Mouse (Mus musculus): ENCODE results near the gene Cnn2.

Cnn2 gene

DNA sequence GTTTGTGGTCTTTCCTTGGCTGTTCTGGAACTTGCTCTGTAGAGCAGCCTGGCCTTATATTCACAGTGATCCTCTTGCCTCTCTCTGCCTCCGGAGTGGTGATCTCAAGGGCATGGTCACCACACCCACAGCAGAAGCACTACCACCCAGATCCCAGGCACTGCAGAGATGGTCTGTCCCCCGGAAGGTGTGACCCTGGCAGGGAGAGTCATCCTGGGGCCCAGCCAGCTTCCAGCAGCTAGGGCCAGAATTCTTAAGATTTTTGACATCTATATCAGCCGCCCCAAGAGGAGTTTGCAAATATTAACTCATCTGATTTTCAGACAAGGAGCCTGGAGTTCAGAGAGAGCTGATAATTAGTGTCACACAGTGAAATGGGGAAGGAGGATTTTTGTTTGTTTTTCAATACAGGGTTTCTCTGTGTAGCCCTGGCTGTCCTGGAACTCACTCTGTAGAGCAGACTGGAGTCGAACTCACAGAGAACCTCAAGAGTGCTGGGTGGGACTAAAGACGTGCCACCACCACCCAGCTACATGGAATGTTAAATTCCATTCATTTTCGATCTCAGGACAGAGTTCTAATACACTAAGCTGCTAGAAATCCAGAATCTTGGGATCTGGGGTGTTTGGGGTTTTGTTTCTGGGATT, 2.0 kb upstream of the Cnn2 start:
- in situ Hi-C loops (cut with MboI; ENCODE audit: low pct_unique_long_range_greater_than_20kb in 1 of 2, low sequenced_read_pairs in 2 of 2, unreplicated experiment in 1 of 2), result loop anchor here in 1 of 2 experiments (5.0 kb wide), 1 partner anchor 126 kb away; no protein-coding TSS in a partner anchor

DNA sequence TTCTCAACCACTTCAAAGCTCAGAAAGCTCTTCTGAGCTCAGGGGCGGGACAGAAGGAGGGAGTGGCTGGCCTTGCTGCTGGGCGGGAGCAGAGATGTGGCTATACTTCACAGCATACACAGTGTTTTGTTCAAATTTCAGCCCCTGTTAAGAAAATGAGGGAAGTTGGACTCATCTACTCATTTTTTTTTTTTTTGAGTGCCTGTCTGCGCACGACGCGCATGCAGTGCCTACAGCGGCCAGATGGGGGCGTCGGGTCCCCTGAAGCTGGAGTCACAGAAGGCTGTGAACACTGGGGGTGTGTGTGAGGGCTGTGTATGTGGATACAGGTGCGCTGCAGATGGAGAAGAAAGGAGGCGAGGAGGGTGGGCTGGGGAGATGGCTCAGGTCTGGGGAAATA, 1.4 kb upstream of the Cnn2 start:
- in situ Hi-C loops (cut with MboI; ENCODE audit: low pct_unique_long_range_greater_than_20kb in 1 of 2, low sequenced_read_pairs in 2 of 2, unreplicated experiment in 1 of 2), result loop anchor here in 1 of 2 experiments (5.0 kb wide), 1 partner anchor 125 kb away; no protein-coding TSS in a partner anchor

DNA sequence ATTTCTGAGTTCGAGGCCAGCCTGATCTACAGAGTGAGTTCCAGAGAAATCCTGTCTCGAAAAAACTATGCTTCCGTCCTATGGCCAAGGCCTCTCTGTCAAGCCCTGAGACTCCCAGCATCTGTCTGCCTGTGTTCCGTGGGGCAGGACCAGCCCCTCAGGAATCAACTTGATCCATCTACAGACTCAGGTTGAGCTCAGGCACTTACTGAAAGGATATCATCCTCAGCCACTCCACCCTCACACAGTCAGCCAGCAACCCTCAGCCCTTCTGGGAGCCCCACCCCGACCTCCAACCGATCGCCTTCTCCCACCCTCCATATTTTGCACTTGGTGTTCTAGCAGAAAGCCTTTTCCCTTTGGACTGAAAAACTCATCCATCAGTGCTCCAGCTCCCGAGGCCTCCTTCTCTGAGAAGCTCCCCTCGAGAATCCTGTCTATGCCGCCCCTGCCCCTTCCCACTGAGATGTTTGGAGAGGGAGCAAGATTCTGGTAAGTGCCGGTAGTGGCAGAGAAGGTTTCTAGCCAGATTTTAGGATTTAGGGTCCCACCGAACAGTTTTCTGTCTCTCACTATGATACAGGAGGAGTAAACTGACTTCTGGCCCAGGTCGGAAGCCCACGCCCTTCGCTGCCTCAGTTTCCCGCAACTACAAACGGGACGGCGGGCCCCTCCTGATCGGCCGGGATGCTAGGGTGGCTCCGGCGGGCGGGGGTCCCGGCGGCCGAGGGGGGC, 446 bp upstream of the Cnn2 start:
- in situ Hi-C loops (cut with MboI; ENCODE audit: low pct_unique_long_range_greater_than_20kb in 1 of 2, low sequenced_read_pairs in 2 of 2, unreplicated experiment in 1 of 2), result loop anchor here in 1 of 2 experiments (5.0 kb wide), 1 partner anchor 124 kb away; no protein-coding TSS in a partner anchor

DNA sequence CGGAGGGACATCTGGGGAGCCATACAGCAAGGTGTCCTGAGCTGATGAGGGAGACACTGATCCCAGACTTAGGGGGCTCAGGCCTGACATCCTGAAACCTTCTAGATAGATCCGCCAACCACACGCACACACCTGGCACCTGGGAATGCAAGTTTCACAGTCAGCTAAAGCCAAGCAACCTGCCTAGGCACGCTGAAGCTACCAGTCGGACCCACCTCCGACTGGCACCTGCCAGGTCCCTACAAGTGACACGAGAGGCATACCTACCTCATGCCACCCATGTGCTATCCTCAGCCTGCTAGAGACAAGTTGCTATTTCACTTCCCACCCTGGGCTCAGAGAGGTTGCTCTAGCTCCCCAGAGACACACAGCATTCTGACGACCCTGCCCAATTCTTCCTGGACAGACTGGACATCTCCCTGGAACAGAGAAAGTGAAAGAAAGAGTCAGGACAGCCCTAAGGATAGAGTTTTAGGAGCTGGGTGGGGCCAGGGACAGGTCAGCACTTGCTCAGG, 945 bp downstream of the Cnn2 start:
- in situ Hi-C loops (cut with MboI; ENCODE audit: low pct_unique_long_range_greater_than_20kb in 1 of 2, low sequenced_read_pairs in 2 of 2, unreplicated experiment in 1 of 2), result loop anchor here in 1 of 2 experiments (5.0 kb wide), 1 partner anchor 123 kb away; no protein-coding TSS in a partner anchor

DNA sequence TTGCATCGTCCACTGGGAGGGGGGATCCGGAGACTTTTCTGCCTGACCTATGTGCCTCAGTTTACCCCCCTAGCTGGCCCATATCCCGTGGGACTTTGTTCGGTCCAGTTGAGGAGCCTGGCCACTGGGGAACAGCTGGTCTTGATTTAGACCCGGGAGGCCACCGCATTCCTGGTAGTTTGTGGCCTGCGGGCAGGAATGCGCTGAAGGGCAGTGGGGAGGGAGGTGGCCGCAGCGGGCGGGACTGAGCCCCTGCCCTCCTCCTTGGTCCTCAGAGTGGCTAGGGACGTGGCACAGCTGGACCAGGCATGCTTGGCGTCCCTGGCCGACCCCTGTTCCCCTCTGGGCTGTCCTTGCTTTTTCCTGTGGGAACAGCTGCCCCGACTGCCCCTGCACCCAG, 1.5 kb downstream of the Cnn2 start:
- in situ Hi-C loops (cut with MboI; ENCODE audit: low pct_unique_long_range_greater_than_20kb in 1 of 2, low sequenced_read_pairs in 2 of 2, unreplicated experiment in 1 of 2), result loop anchor here in 1 of 2 experiments (5.0 kb wide), 1 partner anchor 122 kb away; no protein-coding TSS in a partner anchor

DNA sequence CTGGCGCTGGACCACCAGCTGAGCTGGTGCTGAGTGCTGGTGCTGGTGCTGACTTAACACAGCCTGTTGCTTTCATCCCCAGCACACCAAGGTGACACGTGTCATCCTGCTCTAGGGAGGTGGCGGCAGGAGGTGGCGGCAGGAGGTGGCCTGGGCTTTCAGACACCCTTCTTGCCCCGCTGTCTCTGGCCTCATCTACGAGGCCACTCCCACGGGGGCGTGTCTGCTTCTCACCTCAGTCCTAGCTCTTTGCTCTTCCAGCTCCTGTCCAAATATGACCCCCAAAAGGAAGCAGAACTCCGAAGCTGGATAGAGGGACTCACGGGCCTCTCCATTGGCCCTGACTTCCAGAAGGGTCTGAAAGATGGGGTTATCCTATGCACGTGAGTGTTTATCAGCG, 2.7 kb downstream of the Cnn2 start:
- in situ Hi-C loops (cut with MboI; ENCODE audit: low pct_unique_long_range_greater_than_20kb in 1 of 2, low sequenced_read_pairs in 2 of 2, unreplicated experiment in 1 of 2), result no loop called here

DNA sequence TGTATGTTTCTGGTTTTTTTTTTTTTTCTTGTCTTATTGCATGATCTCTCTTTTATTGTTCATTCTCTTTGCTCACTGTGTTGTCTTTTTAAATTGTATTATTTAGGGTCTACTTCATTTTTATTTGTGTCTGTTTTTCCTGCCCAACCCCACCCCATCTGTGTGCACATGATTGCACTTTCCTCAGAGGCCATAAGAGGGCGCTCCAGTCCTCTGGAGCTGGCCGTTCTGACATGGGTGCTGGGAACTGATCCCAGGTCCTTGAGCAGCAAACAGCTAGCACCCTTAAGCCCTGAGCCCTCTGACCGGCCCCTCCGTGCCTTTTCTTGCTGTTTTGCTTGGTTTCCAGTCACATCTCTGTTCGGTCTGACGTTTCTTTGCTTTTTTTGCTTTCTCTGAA, 3.2 kb downstream of the Cnn2 start:
- in situ Hi-C loops (cut with MboI; ENCODE audit: low pct_unique_long_range_greater_than_20kb in 1 of 2, low sequenced_read_pairs in 2 of 2, unreplicated experiment in 1 of 2), result no loop called here

DNA sequence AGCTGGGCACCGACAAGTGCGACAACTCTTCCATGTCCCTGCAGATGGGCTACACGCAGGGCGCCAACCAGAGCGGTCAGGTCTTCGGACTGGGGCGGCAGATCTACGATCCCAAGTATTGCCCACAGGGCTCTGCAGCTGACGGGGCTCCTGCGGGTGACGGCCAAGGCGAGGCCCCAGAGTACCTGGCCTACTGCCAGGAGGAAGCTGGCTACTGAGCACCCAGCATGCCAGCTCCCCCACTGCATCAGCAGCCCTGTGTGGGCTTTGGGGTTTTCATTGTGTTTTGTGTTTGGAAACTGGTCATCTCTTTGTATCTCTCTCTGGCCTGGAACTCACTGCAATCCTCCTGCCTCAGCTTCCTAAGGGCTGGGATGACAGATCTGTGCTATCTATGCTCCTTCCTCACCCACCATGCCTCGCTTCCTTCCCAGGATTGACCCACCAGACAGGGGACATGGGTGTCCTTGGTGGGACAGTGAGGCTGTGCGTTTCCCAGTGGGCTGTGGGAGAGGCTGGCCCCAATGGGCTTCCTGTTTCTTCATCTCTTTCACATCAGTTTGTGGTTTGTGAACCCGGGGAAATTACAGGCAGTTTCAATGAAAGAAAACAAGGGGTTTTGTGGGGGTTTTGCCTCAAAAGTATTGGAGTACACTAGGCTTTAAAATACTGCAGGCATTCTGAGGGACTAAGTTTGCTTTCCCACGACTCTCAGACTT, 6.2 kb downstream of the Cnn2 start:
- in situ Hi-C loops (cut with MboI; ENCODE audit: low pct_unique_long_range_greater_than_20kb in 1 of 2, low sequenced_read_pairs in 2 of 2, unreplicated experiment in 1 of 2), result no loop called here

DNA sequence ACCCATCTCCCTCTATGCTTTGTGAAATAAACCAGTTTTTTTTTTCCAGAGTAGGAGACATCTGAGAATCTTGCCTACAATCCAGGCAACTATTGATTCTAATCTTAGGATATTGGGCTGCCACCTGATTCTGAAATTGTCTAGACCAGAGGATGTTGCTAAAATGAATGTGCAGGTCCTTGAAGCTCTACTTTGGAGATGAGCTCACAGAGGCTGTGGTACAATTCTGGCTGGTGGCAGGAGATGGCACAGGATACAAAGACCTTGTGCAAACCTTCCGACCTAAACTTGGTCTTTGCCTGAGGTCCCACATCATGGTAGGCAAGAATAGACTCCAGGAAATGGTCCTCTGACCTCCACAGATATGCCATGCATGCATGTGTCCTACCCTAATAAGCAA, 7.3 kb downstream of the Cnn2 start:
- in situ Hi-C loops (cut with MboI; ENCODE audit: low pct_unique_long_range_greater_than_20kb in 1 of 2, low sequenced_read_pairs in 2 of 2, unreplicated experiment in 1 of 2), result no loop called here

DNA sequence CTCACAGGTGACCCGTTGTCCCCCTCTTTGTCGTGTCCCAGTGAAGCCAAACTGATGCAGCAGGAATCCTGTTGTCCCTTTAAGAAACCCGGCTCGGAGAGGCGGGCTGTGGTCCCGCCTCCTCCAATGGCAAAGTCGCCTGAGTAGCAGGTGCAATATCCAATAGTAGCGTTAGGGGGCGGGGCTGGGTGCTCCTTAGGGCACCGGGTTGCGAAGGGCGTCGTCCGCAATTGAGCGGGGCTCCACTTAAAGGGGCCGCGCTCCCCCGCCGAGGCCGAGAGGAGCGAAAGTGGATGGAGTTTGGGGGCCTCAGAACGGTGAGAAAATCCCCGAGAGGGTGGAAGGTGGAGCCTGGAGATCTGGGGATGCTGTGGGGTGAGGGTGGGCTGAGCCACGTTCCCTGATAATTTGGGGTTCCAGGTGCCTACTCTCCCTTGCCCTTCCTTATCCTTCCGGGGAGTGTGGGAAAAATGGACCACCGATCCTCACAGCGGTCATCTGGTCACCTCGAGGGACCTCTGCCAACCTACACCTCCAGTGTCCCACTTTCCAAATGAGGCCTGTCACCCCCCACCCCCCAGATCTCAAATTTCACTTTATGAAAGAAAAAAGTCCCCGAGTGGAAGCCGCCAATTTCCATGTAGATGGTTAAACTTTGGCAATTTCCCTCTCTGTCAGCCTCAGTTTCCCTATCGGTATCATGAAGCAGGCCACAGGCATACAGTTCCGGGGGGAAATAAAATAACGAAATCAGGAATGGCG, 8.1 kb downstream of the Cnn2 start, which contains the start of gene Abca7:
TSS of gene Abca7 (plus strand) at position 223 of the 762 bp plus-strand sequence.
- in situ Hi-C loops (cut with MboI; ENCODE audit: low pct_unique_long_range_greater_than_20kb in 1 of 2, low sequenced_read_pairs in 2 of 2, unreplicated experiment in 1 of 2), result no loop called here

DNA sequence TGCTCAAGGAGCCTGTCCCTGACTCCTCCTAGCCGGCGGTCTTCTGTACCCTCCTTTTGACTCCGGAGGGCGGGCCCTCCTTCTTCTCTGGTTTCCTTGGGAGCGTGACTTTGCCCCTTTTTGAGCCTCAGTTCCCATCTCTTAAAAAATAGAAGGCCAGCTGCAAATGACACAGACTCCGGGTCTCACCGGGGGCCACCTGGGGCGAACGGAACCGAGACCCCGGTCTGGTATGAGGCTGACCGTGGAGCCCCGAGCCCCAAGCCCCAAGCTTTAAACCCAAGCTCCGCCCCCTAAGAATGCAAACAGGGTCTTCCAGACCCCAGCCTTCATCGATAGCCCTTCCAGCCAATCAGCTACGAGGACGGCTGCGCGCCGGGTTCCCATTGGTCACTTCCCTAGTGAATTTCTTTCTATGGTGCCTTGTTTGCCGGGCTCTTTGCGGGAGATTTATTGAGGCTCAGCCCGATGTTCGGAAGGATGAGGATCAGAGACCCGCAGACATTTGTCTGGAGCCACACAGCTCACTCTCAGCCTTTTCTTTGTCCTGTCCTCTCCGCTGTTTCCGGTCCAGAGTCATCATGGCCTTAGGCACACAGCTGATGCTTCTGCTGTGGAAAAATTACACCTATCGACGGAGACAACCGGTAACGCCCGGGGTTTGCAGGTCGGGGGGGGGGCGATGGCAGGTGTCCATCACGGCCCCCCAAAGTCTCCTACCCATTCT, 8.8 kb downstream of the Cnn2 start:
- in situ Hi-C loops (cut with MboI; ENCODE audit: low pct_unique_long_range_greater_than_20kb in 1 of 2, low sequenced_read_pairs in 2 of 2, unreplicated experiment in 1 of 2), result no loop called here

DNA sequence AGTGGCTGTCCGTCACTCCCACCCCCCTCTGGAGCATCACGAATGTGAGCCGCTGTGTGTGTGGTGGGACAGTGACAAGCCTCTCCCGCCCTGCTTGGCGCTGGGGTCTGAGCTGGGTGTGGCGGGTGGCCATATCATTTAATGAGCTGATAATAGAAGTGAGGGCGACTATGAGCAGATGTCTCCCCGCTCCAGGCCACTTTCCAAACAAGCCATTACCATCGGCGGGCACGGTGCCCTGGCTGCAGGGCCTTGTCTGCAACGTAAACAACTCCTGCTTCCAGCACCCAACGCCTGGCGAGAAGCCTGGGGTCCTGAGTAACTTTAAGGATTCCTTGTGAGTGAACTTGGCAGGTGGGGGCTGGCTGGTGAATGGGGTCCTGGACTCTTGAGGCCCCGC, 9.4 kb downstream of the Cnn2 start:
- in situ Hi-C loops (cut with MboI; ENCODE audit: low pct_unique_long_range_greater_than_20kb in 1 of 2, low sequenced_read_pairs in 2 of 2, unreplicated experiment in 1 of 2), result no loop called here

DNA sequence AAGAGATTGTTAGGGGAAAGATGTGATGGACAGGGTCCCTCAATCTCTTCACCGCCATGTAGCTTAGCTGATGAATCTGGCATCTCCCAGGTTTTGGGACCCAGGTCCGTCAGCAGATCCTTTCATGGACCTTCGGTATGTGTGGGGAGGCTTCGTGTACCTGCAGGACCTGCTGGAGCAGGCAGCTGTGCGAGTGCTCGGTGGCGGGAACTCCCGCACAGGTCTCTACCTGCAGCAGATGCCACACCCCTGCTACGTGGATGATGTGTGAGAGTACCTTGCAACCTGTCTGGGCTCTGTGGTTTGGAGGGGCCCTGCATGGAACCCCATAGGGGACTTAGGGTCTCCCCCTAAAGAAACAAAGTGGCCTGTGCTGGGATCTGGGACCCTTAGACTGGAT, 13.6 kb downstream of the Cnn2 start:
- in situ Hi-C loops (cut with MboI; ENCODE audit: low pct_unique_long_range_greater_than_20kb in 1 of 2, low sequenced_read_pairs in 2 of 2, unreplicated experiment in 1 of 2), result no loop called here

DNA sequence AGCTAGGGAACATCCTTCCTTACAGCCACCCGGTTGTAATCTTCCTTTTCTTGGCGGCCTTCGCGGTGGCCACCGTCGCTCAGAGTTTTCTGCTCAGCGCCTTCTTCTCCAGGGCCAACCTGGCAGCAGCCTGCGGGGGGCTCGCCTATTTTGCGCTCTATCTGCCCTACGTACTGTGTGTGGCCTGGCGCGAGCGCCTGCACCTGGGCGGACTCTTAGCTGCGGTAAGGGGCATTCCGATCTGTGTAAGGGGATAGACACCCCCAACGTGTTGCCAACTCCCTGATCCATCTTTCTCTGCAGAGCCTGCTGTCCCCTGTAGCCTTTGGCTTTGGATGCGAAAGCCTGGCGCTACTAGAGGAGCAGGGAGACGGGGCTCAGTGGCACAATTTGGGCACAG, 14.4 kb downstream of the Cnn2 start:
- in situ Hi-C loops (cut with MboI; ENCODE audit: low pct_unique_long_range_greater_than_20kb in 1 of 2, low sequenced_read_pairs in 2 of 2, unreplicated experiment in 1 of 2), result no loop called here

DNA sequence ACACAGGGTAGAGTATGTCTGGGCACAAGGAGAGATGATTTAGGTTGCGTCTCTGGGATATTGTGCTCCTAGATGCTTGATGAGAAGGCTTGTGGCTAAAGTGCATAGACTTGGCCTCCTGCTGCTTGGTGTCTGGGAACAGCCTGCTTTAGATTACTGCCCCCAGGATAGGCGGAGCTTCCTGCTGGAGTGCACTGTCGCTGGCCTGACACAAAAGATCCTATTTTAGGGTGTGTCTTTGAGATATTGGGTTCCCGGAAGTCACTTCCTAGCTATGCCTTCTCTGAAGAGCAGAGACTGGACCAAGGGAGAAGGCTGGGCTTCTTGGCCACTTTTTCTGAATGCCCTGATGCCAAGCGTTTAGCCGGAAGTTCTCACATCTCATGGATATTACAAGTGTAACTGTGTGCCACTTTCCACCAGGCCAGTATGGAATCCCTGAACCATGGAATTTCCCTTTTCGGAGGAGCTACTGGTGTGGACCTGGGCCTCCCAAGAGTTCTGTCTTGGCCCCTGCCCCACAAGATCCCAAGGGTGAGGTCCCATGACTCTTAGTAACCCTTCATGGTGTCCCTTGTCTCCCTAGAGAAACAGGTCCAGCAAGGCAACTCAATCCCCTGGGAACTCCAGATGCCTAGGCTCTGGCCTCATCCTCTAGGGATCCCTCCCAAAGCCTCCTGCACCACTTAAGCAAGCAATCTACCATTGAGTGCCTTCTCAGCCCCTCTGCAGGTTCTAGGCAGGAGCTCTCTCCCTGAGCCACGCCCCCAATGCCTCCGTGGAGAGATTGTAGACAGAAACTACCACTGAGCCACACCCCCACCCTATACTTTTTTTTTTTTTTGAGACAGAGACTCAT, 15.2 kb downstream of the Cnn2 start:
- in situ Hi-C loops (cut with MboI; ENCODE audit: low pct_unique_long_range_greater_than_20kb in 1 of 2, low sequenced_read_pairs in 2 of 2, unreplicated experiment in 1 of 2), result no loop called here

DNA sequence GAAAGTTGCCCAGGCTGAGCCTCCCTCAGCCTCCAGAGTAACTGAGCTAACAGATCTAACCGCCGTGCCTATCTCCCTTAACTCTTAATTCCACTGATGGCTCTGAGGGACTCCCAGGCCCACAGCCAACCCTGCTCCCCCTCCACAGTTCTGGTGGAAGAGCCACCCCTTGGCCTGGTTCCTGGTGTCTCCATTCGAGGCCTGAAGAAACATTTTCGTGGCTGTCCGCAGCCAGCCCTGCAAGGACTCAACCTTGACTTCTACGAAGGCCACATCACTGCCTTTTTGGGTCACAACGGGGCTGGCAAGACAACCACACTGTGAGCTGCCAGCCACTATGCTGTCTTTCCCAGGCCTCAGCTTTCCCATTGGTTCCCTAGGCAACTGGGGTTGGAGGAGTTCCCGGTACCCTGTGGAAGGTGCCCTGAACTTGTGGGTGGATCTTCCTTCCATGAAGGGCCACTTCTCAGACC, 15.9 kb downstream of the Cnn2 start:
- in situ Hi-C loops (cut with MboI; ENCODE audit: low pct_unique_long_range_greater_than_20kb in 1 of 2, low sequenced_read_pairs in 2 of 2, unreplicated experiment in 1 of 2), result no loop called here

DNA sequence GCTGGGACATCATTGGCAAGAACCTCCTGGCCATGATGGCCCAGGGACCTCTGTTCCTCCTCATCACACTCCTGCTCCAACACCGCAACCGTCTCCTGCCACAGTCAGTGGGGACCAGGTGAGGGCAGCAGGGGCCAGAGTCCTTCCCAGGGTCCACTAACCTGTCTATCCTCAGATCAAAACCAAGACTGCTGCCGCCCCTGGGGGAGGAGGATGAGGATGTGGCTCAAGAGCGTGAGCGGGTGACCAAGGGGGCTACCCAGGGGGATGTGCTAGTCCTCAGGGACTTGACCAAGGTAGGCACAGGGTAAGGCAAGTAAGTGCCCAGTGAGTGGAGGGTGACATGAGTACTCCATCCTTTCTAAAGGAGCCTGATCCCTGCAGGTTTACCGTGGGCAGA, 23.4 kb downstream of the Cnn2 start:
- in situ Hi-C loops (cut with MboI; ENCODE audit: low pct_unique_long_range_greater_than_20kb in 1 of 2, low sequenced_read_pairs in 2 of 2, unreplicated experiment in 1 of 2), result no loop called here

All from mouse embryonic stem cell (cell line).